Mouse (Mus musculus) olfactory bulb, adult 2 months (tissue): ENCODE results near the gene Mcl1.

Source experiments
- CTCF ChIP-seq: fragments of 200-500 bp; IDR thresholded peaks from 2 replicates; pipeline ENCODE4 v1.5.1; 2012; ENCODE audit warnings: low read depth, mild to moderate bottlenecking, low read length, moderate library complexity; ENCODE audit not compliant: insufficient read depth
- POLR2A ChIP-seq: fragments of 200-500 bp; IDR thresholded peaks from 2 replicates; pipeline ENCODE4 v1.6.1; 2012; ENCODE audit warnings: mild to moderate bottlenecking, low read depth, low read length, moderate library complexity; ENCODE audit not compliant: insufficient read depth

DNA sequence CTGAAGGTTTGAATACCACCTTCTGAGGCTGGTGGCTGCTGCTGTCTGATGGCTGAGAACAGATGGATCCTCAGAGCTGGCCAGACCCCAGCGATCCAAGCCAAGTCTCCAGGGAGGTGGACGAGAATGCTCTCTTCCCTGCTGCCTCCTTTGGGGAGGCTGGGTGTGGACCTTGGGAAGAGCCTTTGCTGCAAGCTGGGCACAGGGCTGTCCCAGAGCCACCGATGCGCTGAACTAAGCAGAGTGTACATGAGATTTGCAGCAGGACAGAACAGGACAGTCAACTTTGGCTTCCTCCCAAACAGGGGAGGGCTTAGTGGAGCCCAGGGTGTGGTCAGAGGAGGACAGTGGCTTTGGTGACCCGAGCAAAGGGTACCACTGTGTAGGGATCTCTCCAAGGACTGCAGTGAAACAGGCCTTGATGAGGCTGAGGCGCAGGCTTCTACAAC is 41.7 kb downstream of the Mcl1 start:
- no peak for TF ChIP-seq CTCF
- no peak for TF ChIP-seq POLR2A
